Mouse (Mus musculus): ENCODE measurements around the gene Macf1. TPM values are rescaled to one million over a fixed set of nuclear protein-coding genes. Genes with fewer than 3 reads are reported as not detected.

Macf1 gene
- total RNA-seq, 4 experiments from 2014 or later, result 137 to 199 (median 157) TPM

GRCm38 (mm10) chr4:123593664-123594063 lies 90.5 kb downstream of the Macf1 start:
- no peak for DNase-seq

- DNase-seq, result no peak
These were observed 92.1 kb downstream of the Macf1 start for GRCm38 (mm10) chr4:123592046-123592445.

GRCm38 (mm10) chr4:123591026-123591635 lies 93.0 kb downstream of the Macf1 start:
- DNase-seq, result no peak

DNA sequence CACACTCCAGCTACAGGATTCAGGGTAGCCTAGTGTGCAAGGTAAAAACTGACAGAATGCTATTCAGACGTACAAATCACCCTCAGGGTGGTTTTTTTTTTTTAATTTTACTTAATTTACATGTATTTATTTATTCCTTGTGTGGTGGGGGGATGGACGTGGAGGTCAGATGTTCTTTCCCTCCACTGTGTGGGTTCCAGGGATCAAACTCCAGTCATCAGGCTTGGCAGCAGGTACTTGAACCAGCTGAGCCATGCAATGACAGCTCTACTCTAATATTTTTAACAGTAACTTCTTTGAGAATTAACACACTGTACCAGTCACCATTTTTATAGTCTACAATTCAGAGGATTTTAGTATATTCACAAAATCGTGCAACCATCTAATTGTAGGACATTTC lies 94.7 kb downstream of the Macf1 start:
- DNase-seq, result no peak

- peak; percentile 42 for DNase-seq
These were observed 95.5 kb downstream of the Macf1 start for GRCm38 (mm10) chr4:123588353-123589301.

DNA sequence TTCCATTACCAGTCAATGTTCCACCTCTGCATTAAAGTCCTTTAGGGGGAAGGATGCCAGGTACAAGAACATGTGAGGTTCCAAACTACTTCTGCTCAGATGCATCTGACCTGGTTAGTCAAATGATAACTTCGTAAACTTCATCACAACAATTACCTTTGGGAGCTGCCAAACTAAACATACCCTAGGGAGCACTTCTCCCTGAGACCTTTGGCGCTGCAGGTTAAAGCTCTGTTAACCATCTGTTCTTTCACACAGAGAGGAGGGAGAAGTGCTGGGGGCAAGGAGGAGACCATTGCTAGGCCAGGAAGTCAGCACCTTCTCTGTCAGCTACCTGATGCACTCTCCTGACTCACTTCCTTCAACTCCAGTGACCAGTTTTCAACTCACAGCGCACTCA lies 96.5 kb downstream of the Macf1 start:
- DNase-seq, result no peak

DNA sequence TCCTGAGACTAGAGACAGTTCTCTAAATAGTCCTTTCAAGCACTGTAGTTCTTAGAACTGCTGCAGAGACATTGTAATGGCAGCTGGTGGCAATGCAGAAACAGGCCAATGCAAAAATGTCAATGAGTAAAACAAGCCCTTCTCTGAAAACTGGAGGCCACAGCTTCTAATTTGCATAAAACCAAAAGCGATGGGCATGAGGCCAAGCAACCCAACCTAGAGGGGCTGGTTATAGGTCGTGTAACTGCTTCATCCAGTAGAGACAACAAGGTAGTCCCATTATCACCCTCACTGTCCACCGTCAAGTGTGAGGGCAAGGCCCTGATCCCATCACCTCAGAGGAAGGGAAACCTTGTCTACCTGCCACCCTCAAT lies 99.5 kb downstream of the Macf1 start:
- DNase-seq, result no peak

DNA sequence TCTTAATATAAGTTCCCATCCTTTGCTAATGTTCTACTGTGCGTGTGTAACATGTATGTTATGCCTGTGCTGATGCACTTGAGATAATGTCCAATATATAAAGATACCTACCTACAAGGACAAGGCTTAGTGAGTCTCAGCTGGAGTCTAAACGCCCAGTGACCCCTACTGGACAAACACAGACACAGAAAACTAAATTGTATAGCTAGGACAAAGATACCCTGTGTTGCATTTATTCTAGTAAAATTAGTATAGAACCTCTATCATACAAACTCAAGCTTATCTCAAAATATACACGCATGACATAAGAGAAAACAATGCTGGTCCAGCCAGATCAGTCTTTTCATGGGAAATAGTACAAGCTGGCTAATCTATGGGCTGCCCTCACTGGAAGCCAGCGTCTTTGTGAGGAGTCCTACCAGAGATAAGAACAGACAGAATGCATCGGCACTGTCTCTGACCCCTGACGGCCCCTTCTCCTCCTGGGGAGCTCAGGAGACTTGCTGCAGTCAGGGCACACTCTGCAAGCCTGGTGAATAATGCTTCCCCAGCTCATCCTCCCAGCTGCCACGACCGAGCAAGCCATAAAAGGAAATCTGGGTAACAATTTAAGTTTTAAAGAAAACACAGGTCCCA lies 100.0 kb downstream of the Macf1 start:
- no peak for DNase-seq

GRCm38 (mm10) chr4:123577469-123578088 lies 106.6 kb downstream of the Macf1 start:
- DNase-seq, result no peak

DNA sequence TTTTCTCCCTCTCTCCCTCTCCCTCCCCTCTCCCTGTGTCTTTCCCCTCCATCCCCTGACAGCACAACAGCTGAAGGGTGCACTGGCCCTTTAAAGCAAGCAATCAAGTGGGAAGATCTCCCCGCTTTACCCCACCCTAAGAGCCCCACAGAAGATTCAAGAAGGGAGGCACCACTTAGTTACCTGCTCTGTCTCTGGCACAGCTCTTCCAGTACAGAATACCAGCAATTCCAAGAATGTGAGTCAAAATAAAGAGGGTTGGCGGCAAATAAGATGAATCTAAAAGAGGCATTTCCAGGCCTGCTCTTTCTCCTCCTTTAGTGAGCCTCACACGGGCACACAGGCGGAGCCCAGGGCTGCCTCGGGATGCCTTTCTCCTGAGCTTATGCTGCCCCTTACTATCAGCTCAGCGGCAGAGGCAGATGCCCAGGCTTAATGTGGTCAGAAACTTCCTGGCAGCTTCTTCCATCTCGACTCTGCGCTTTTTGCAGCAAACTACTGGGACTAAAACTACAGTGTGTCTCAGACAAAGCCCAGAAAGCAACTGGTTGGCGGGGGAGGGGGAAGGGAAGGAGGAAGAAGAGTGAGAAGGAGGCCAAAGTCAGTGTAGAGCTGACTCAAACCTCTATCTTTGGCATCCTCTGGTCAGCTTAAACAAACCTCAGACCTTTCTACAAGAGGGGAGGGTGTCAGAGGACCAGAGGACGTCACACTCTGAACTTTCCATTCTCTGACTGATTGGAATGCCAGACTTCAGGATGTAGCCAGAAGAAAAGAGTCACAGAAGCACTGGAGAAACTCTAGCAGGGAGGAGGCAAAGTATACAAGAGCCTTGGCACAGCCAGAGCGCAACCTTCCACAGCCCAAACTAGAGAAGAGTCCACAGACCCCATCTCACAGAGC lies 111.5 kb downstream of the Macf1 start:
- DNase-seq, result no peak

DNA sequence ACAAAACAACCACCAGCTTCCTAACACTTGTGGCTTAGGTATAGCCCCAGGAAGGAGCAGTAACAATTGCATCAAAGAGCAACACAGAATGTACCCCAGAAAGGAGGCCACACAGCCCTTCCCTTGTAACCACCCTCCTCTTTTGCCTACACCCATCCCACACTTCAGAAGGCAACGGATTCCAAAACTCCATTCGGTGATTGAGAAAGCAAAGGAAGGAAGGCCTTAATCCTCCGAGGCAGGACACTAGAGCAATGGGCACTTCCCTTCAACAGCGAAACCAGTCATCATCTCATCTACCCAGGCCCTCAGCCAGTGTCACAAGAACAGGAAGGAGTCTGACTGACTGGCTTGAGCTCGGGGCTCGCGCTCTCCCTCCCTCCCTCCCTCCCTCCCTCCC lies 112.3 kb downstream of the Macf1 start:
- no peak for DNase-seq

GRCm38 (mm10) chr4:123565291-123565861 lies 118.8 kb downstream of the Macf1 start:
- DNase-seq, result no peak

DNA sequence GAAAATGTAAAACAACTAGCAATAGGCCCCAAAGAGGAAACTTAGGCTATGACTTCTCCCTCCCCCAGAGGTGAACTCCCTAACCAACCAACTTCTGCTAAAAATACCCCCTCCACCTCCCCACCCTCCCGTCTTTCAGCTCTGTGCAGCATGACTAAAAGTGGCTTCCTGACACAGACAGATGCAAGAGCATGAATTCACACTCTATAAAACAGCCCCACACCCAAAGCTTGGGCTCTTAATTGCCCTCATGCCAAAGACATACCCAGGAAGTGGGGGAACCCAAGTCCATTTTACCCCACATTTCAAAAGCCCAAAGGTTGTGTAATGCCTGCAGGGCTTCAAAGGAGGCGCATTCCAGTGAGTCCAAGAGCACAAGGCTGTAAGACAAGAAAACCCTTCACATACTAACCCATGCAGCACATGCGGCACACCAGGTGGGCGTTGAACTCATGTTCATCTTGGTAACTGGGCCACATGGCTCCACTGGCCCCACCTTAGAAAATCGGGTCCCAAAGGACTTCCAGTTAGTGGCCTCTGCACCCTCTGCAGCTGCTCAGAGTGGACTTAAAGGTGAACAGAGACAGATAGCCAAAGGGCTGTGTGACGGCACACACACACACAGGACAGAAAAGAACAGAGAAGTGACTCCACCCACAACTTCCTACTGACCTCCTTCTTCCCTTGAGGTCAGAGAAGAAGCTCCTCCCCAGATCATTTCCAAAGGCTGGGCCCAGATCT lies 119.9 kb downstream of the Macf1 start:
- no peak for DNase-seq

- no peak for DNase-seq
These were observed 121.9 kb downstream of the Macf1 start for GRCm38 (mm10) chr4:123562177-123562815.

- DNase-seq, result no peak
These were observed 123.3 kb downstream of the Macf1 start for GRCm38 (mm10) chr4:123560896-123561295.

- no peak for DNase-seq
These were observed 125.7 kb downstream of the Macf1 start for GRCm38 (mm10) chr4:123558496-123558895.

DNA sequence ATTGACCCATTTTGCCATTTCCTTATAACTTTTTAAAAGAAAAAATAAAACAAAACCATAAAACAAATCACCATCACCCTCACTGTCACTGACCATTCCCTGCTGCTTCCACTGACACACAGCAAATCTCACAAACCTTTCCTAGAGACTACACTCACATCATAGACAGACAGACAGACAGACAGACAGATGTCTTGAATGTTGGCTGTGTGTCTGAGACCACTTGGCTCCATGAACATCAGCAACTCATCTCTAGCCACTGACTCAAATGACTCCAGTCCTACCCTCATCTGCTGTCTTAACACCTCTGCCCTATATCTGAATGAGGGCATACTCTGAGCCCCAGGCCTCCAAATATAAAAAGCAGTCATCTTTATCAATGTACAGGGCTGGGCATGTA lies 128.9 kb downstream of the Macf1 start:
- no peak for DNase-seq

- no peak for DNase-seq
These were observed 131.5 kb downstream of the Macf1 start for GRCm38 (mm10) chr4:123552689-123553088.

- no peak for DNase-seq
These were observed 135.8 kb downstream of the Macf1 start for GRCm38 (mm10) chr4:123548317-123548716.

- no peak for DNase-seq
These were observed 140.5 kb downstream of the Macf1 start for GRCm38 (mm10) chr4:123543691-123544090.
